In the genomic region with DNA sequence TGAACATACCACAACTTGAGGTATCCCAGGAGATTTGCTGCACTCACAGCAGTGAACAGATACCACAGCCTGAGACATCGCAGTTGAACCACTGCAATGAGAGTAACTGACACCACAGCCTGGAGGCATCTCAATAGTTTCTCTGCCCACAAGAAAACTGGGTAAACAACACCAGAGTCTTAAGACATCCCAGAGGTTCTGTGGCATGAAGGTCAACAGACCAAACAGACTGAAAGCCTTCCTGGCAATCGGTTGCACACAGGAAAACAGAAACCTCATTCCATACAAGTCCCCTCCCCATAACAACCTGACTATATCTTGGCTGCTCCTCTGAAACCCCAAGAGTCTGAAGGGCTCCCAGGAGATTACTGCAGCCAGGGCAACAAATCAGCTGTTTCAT, we compare ENCODE assay signal across 32 mouse cellular contexts. TPM values are rescaled to one million over a fixed set of nuclear protein-coding genes. Genes with fewer than 3 reads are reported as not detected.
"Had no signal": no experiment of that assay in that cellular context is flagged by ENCODE, and none has a peak within 500 bp of the region (broad histone marks: within the 10 kb centered on the region; RNA-seq: fewer than 3 reads in every experiment).

No protein-coding gene starts in this region.

- H3K4me2 ChIP-seq: embryonic facial prominence, embryonic 12.5 days; embryonic facial prominence, embryonic 13.5 days; embryonic facial prominence, embryonic 15.5 days; forebrain, embryonic 12.5 days; forebrain, embryonic 13.5 days; forebrain, embryonic 15.5 days had no signal

- H3K27ac ChIP-seq: embryonic facial prominence, embryonic 10.5 days; embryonic facial prominence, embryonic 12.5 days; embryonic facial prominence, embryonic 13.5 days; embryonic facial prominence, embryonic 15.5 days; forebrain, embryonic 10.5 days; forebrain, embryonic 12.5 days; forebrain, embryonic 13.5 days; forebrain, embryonic 15.5 days; gastrocnemius, adult 2 months; heart, adult 2 months had no signal

- ATAC-seq: forebrain, embryonic 13.5 days; forebrain, embryonic 14.5 days; forebrain, embryonic 15.5 days; forebrain, embryonic 16.5 days; forebrain, postnatal 0 days had no signal

- H3K27me3 ChIP-seq: embryonic facial prominence, embryonic 12.5 days; embryonic facial prominence, embryonic 13.5 days; embryonic facial prominence, embryonic 15.5 days; forebrain, embryonic 12.5 days; forebrain, embryonic 13.5 days; forebrain, embryonic 15.5 days had no signal

- H3K36me3 ChIP-seq: embryonic facial prominence, embryonic 10.5 days; embryonic facial prominence, embryonic 12.5 days; embryonic facial prominence, embryonic 13.5 days; embryonic facial prominence, embryonic 15.5 days; forebrain, embryonic 10.5 days; forebrain, embryonic 12.5 days; forebrain, embryonic 15.5 days had no signal

- H3K4me3 ChIP-seq: embryonic facial prominence, embryonic 10.5 days; embryonic facial prominence, embryonic 12.5 days; embryonic facial prominence, embryonic 13.5 days; embryonic facial prominence, embryonic 15.5 days; erythroblast, embryonic 14.5 days; forebrain, embryonic 10.5 days; forebrain, embryonic 12.5 days; forebrain, embryonic 13.5 days; forebrain, embryonic 15.5 days; gastrocnemius, adult 2 months; heart, adult 2 months had no signal

- DNase-seq: cerebellum, adult 9-11 months; cerebellum, postnatal 10 days; cerebellum, postnatal 14 days; cerebellum, postnatal 25 days; cerebellum, postnatal 36 days; embryo, embryonic 11 days; forebrain, postnatal 0 days; gastrocnemius, adult 2 months; gastrocnemius, postnatal 10 days; gastrocnemius, postnatal 14 days; gastrocnemius, postnatal 25 days; gastrocnemius, postnatal 36 days; heart, adult 11 months; heart, adult 18-20 months; heart, adult 2 months had no signal

- H3K4me1 ChIP-seq: embryonic facial prominence, embryonic 10.5 days; embryonic facial prominence, embryonic 12.5 days; embryonic facial prominence, embryonic 13.5 days; embryonic facial prominence, embryonic 15.5 days; forebrain, embryonic 10.5 days; forebrain, embryonic 12.5 days; forebrain, embryonic 13.5 days; forebrain, embryonic 15.5 days had no signal

- H3K9me3 ChIP-seq: embryonic facial prominence, embryonic 15.5 days had no signal

- H3K9ac ChIP-seq: embryonic facial prominence, embryonic 12.5 days; embryonic facial prominence, embryonic 13.5 days; embryonic facial prominence, embryonic 15.5 days; forebrain, embryonic 12.5 days; forebrain, embryonic 13.5 days; forebrain, embryonic 15.5 days; forebrain, postnatal 0 days had no signal

RNA-seq across cellular contexts. Expression of a gene that starts 22.2 kb away (rescaled TPM):
- polyA plus RNA-seq: cortical plate, adult 2 months; embryonic facial prominence, embryonic 10.5 days; embryonic facial prominence, embryonic 11.5 days; embryonic facial prominence, embryonic 12.5 days; embryonic facial prominence, embryonic 13.5 days; embryonic facial prominence, embryonic 14.5 days; embryonic facial prominence, embryonic 15.5 days; erythroblast, embryonic 14.5 days; forebrain, embryonic 10.5 days; forebrain, embryonic 11.5 days; forebrain, embryonic 12.5 days; forebrain, embryonic 13.5 days; forebrain, embryonic 14.5 days; forebrain, embryonic 15.5 days; forebrain, embryonic 16.5 days; forebrain, postnatal 0 days; frontal cortex, adult 2 months; gonadal fat pad, adult 2 months; heart, adult 2 months had no signal

RNA-seq across cellular contexts. Expression of a gene that starts 26.4 kb away (rescaled TPM):
- polyA plus RNA-seq: cortical plate, adult 2 months; embryonic facial prominence, embryonic 10.5 days; embryonic facial prominence, embryonic 11.5 days; embryonic facial prominence, embryonic 12.5 days; embryonic facial prominence, embryonic 13.5 days; embryonic facial prominence, embryonic 14.5 days; embryonic facial prominence, embryonic 15.5 days; erythroblast, embryonic 14.5 days; forebrain, embryonic 10.5 days; forebrain, embryonic 11.5 days; forebrain, embryonic 12.5 days; forebrain, embryonic 13.5 days; forebrain, embryonic 14.5 days; forebrain, embryonic 15.5 days; forebrain, embryonic 16.5 days; forebrain, postnatal 0 days; frontal cortex, adult 2 months; gonadal fat pad, adult 2 months; heart, adult 2 months had no signal
